Mouse (Mus musculus): ENCODE results near the gene Gm7137. TPM values are rescaled to one million over a fixed set of nuclear protein-coding genes. Genes with fewer than 3 reads are reported as not detected.
"Not testable (repeated sequence)": the region's sequence is repeated elsewhere in the genome, so short reads cannot be mapped to it uniquely, and the experiment has no call there.

Gm7137 gene
- total RNA-seq (2017): not detected in 2 replicates

DNA sequence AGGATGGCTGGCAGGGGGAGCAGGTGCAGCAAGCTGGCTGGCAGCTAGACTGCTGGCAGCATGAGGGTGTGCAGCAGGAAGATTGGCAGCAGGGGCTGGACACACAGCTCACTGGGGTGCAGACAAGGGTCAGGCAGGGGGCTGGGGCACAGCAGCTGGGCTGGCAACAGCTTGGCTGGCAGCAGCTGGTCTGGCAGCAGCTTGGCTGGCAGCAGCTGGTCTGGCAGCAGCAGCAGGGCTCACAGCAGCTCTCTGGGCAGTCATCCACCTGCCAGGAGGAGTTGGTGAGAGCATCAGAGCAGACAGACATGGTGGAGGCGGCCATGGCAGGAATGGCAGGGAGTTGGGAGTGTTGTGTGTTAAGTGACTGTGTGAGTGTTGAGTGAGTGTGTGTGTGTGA, at the start of gene Gm7137:
Gene Gm7137 (minus strand): TSS at position 325 of the 400 bp plus-strand sequence.
- not testable (repeated sequence) for ATAC-seq (replicated peaks; ENCODE audit: low read depth, poor library complexity, severe bottlenecking)

GRCm38 (mm10) chr10:77835647-77836046, 47.6 kb upstream of the Gm7137 start, which contains the start of gene Krtap10-10:
Gene Krtap10-10 (plus strand): TSS chr10:77835947.
- no peak for ATAC-seq (replicated peaks; ENCODE audit: low read depth, poor library complexity, severe bottlenecking)

DNA sequence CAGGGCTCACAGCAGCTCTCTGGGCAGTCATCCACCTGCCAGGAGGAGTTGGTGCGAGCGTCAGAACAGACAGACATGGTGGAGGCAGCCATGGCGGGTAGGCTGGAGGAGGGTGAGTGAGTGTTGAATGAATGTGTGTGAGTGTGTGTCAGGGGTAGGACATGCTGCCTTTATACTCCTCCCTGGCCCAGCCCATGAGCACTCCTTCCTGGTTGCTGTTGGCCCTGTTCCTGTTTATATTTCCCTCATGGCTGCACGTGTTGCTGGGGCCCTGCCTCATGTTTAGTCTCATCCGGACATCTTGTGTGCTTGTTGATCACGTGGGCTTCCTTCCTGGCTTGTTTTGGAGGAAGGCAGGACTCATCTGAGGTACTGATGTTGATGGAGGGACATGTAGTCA, 39.0 kb upstream of the Gm7137 start, which contains the start of gene Krtap10-4:
Gene Krtap10-4 (minus strand): TSS at position 145 of the 400 bp plus-strand sequence.
- ATAC-seq (replicated peaks; ENCODE audit: low read depth, poor library complexity, severe bottlenecking): no peak

GRCm38 (mm10) chr10:77819203-77819602, 31.2 kb upstream of the Gm7137 start:
- no peak for ATAC-seq (replicated peaks; ENCODE audit: low read depth, poor library complexity, severe bottlenecking)

DNA sequence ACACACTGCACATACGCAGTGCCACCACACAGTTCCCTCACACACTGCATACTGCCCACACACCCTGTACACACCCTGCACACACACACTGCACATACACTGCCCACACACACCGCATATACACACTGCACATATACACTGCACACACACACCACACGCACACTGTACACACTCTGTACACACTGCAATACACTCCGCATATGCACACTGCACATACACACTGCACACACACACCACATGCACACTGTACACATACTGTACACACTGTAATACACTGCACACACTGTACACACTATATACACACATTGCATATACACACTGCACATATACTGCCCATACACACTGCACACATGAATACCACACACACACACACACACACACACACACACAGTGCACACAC, 30.5 kb upstream of the Gm7137 start:
- ATAC-seq (replicated peaks; ENCODE audit: low read depth, poor library complexity, severe bottlenecking): no peak

DNA sequence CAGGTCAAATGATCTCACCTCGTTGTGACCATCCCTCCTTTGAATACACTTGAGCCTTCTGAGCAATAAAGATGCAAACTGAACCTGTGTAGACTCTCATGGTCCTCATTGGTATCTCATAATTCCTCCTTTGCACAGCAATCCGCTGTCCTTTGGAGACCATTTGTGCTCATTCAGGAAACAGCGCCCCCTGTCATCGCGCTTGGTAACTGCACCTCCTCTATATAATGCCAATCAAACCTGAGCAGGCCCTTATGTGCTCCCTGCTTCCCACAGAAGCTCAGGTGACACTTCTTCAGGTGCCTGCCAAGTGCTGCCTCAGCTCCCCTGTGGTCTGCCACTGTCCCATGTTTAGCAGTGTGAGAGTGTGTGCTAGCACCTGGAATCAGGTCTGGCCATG, 27.5 kb upstream of the Gm7137 start:
- ATAC-seq (replicated peaks; ENCODE audit: low read depth, poor library complexity, severe bottlenecking): no peak

DNA sequence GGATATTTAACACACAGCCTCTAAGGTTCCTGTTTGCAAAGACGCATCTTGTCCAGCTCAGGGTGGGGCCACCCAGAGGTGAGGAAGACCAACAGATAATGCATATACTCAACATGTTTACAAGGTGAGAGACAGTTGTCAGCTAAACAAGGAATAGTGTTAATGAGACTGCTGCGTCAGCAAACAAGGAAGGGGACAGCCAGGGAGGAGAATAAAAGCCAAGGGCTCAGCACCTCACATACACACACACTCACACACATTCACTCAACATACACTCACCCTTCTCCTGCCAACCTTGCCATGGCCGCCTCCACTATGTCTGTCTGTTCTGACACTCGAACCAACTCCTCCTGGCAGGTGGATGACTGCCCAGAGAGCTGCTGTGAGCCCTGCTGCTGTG, 26.4 kb upstream of the Gm7137 start, which contains the start of gene Gm2696:
Gene Gm2696 (plus strand): TSS at position 301 of the 400 bp plus-strand sequence.
- no peak for ATAC-seq (replicated peaks; ENCODE audit: low read depth, poor library complexity, severe bottlenecking)

GRCm38 (mm10) chr10:77811743-77812142, 23.7 kb upstream of the Gm7137 start, which contains the start of gene Gm9507:
Gene Gm9507 (minus strand): TSS chr10:77811843.
- no peak for ATAC-seq (replicated peaks; ENCODE audit: low read depth, poor library complexity, severe bottlenecking)

- no peak for ATAC-seq (replicated peaks; ENCODE audit: low read depth, poor library complexity, severe bottlenecking)
Measured at GRCm38 (mm10) chr10:77804095-77804494, 16.1 kb upstream of the Gm7137 start.

GRCm38 (mm10) chr10:77798921-77799508, 11.0 kb upstream of the Gm7137 start, which contains the start of gene Gm19668:
Gene Gm19668 (minus strand): TSS chr10:77799133.
- no peak for ATAC-seq (replicated peaks; ENCODE audit: low read depth, poor library complexity, severe bottlenecking)

GRCm38 (mm10) chr10:77798164-77798920, 10.3 kb upstream of the Gm7137 start:
- ATAC-seq (replicated peaks; ENCODE audit: low read depth, poor library complexity, severe bottlenecking): not testable (repeated sequence)

GRCm38 (mm10) chr10:77797677-77798076, 9.7 kb upstream of the Gm7137 start:
- no peak for ATAC-seq (replicated peaks; ENCODE audit: low read depth, poor library complexity, severe bottlenecking)

GRCm38 (mm10) chr10:77794976-77795375, 7.0 kb upstream of the Gm7137 start, which contains the start of gene Gm9639:
Gene Gm9639 (minus strand): TSS chr10:77795076.
- no peak for ATAC-seq (replicated peaks; ENCODE audit: low read depth, poor library complexity, severe bottlenecking)

GRCm38 (mm10) chr10:77788621-77789020, 621 bp upstream of the Gm7137 start:
- no peak for ATAC-seq (replicated peaks; ENCODE audit: low read depth, poor library complexity, severe bottlenecking)

DNA sequence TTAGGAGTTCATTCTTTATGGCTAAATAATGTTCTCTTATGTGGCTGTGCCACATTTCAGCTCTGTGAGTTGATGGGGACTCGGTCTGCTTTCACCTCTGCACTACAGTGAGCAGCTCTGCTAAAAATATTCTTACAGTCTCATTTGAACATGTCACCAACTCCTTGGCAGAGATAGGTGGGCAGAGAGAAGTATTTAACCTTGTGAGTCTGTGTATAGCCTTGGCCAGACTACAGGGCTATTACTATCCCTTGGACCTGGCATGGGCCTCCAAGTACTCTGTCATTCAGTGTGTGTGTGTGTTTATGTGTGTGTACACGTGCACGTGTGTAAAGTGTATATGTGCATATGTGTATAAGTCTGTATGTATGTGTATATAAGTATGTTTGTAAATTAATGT, 4.6 kb downstream of the Gm7137 start:
- not testable (repeated sequence) for ATAC-seq (replicated peaks; ENCODE audit: low read depth, poor library complexity, severe bottlenecking)

- not testable (repeated sequence) for ATAC-seq (replicated peaks; ENCODE audit: low read depth, poor library complexity, severe bottlenecking)
Measured at GRCm38 (mm10) chr10:77782442-77782841, 5.6 kb downstream of the Gm7137 start, which contains the start of gene Gm3250. Gene Gm3250 (minus strand): TSS chr10:77782542.

DNA sequence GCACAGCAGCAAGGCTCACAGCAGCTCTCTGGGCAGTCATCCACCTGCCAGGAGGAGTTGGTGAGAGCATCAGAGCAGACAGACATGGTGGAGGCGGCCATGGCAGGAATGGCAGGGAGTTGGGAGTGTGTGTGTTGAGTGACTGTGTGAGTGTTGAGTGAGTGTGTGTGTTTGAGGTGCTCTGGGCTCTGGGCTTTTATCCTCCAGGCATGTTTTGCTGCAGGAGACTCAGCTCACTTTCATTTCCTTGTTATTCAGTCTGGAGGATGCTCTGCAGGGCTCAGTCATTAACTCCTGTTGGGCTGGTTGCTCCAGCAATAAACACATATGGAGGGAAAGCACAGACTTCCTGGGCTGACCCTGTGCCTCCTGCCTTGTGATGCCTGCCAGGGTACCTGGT, 11.2 kb downstream of the Gm7137 start, which contains the start of gene Gm7138:
Gene Gm7138 (minus strand): TSS at position 101 of the 400 bp plus-strand sequence.
- not testable (repeated sequence) for ATAC-seq (replicated peaks; ENCODE audit: low read depth, poor library complexity, severe bottlenecking)

DNA sequence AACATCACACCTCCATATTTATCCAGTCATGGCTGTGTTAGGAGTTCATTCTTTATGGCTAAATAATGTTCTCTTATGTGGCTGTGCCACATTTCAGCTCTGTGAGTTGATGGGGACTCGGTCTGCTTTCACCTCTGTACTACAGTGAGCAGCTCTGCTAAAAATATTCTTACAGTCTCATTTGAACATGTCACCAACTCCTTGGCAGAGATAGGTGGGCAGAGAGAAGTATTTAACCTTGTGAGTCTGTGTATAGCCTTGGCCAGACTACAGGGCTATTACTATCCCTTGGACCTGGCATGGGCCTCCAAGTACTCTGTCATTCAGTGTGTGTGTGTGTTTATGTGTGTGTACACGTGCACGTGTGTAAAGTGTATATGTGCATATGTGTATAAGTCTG, 15.9 kb downstream of the Gm7137 start:
- ATAC-seq (replicated peaks; ENCODE audit: low read depth, poor library complexity, severe bottlenecking): not testable (repeated sequence)

DNA sequence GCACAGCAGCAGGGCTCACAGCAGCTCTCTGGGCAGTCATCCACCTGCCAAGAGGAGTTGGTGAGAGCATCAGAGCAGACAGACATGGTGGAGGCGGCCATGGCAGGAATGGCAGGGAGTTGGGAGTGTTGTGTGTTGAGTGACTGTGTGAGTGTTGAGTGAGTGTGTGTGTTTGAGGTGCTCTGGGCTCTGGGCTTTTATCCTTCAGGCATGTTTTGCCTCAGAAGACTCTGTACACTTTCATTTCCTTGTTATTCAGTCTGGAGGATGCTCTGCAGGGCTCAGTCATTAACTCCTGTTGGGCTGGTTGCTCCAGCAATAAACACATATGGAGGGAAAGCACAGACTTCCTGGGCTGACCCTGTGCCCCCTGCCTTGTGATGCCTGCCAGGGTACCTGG, 16.8 kb downstream of the Gm7137 start, which contains the start of gene Gm3238:
Gene Gm3238 (minus strand): TSS at position 101 of the 400 bp plus-strand sequence.
- ATAC-seq (replicated peaks; ENCODE audit: low read depth, poor library complexity, severe bottlenecking): not testable (repeated sequence)

GRCm38 (mm10) chr10:77769727-77770126, 18.3 kb downstream of the Gm7137 start:
- ATAC-seq (replicated peaks; ENCODE audit: low read depth, poor library complexity, severe bottlenecking): no peak

- ATAC-seq (replicated peaks; ENCODE audit: low read depth, poor library complexity, severe bottlenecking): not testable (repeated sequence)
Measured at GRCm38 (mm10) chr10:77759582-77759981, 28.4 kb downstream of the Gm7137 start, which contains the start of gene Gm3233. Gene Gm3233 (minus strand): TSS chr10:77759682.
